Mouse (Mus musculus): ENCODE measurements around the gene Anapc2.

DNA sequence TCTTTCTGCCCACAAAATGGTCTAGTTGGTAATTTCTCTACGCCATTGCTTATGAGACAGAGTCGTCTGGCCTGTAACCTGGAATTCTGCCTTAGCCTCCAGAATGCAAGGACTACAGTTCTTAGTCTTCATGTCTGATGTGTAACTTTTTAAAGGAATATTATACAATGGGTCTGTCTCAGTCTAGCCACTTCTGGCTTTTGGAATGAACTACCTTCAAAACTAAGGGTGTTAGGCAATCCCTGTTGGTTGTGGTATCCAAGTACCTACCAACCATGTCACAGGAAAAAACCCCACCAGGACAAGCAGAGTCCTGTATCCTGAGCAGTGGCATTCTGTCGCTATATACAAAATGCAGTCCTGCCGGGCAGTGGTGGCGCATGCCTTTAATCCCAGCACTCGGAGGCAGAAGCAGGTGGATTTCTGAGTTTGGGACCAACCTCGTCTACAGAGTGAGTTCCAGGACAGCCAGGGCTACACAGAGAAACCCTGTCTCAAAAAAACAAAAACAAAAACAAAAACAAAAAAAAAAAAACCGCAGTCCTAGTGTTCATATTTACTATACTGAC lies 46.4 kb upstream of the Anapc2 start:
- TF ChIP-seq CTCF (IDR thresholded peaks at IDR 0.05; ENCODE audit: control insufficient read depth, insufficient read depth, insufficient read length): no peak
- TF ChIP-seq MAX (IDR thresholded peaks at IDR 0.05): no peak
- TF ChIP-seq USF1 (IDR thresholded peaks at IDR 0.05; ENCODE audit: low read depth): no peak
- no peak for TF ChIP-seq CEBPB (IDR thresholded peaks at IDR 0.05; ENCODE audit: low read depth)
